Mouse (Mus musculus) kidney, adult 11 months (tissue): ENCODE measurements at regions not wholly inside any gene's neighbourhood (a gene's known extent, or its start where the extent isn't known, plus 50 kb on each side); places are given as distances from the start of the nearest gene placed in this dataset.

Source experiments
- DNase-seq: peaks from one replicate; pipeline ENCODE4 v3.0.0; 2022

DNA sequence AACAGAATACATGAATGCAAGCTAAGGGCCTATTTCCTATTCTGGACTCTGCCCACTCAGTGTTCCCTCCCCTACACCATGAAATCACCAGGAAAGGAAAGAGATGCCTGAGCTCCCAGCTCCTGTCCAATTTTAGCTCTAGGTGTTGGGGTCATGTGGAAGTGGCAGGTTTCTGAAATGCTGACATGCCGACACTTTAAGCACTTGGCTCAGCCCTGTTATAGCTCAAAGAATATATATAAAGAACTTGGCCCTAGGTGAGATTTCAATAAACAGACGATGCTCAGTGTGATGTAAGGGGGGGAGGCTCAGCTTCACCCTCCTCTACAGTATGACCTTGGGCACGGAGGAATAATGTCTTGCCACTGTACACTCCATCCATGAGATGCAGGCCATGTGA lies 50.4 kb upstream of the Akap13 start:
- DNase-seq, result no peak
